ENCODE assay signal across 23 mouse cellular contexts in genomic region chr3:88361612-88362313, GRCm38 (mm10). TPM values are rescaled to one million over a fixed set of nuclear protein-coding genes. Genes with fewer than 3 reads are reported as not detected.
DNase-seq lines count a peak whose midpoint lies in the region; ATAC-seq and TF ChIP-seq lines count a peak whose summit lies in the region.
"Had no signal": no experiment of that assay in that cellular context is flagged by ENCODE, and none has a peak within 500 bp of the region (broad histone marks: within the 10 kb centered on the region; RNA-seq: fewer than 3 reads in every experiment).

No protein-coding gene starts in this region.

- peaks cover 67% of the 10 kb centered on the region for H3K36me3 ChIP-seq in hindbrain, embryonic 10.5 days
- H3K36me3 ChIP-seq in hindbrain, embryonic 11.5 days (ENCODE audit: control insufficient read depth, insufficient read depth, low read length): peaks cover 7% of the 10 kb centered on the region
- peaks cover 59% of the 10 kb centered on the region for H3K36me3 ChIP-seq in liver, embryonic 12.5 days
- peaks cover 53% of the 10 kb centered on the region for H3K36me3 ChIP-seq in intestine, embryonic 15.5 days

- no peak for ATAC-seq in hindbrain, embryonic 11.5 days (ENCODE audit: low FRiP score)
- ATAC-seq in liver, embryonic 12.5 days: no peak
- ATAC-seq in intestine, embryonic 15.5 days: no peak
- ATAC-seq: CD4-positive, CD25-positive, alpha-beta regulatory T cell, adult 4 months; forebrain, embryonic 16.5 days; Patski had no signal

- TF ChIP-seq CTCF in cortical plate, adult 2 months (IDR thresholded peaks at IDR 0.05; ENCODE audit: extremely low read depth, insufficient read depth, low read length): no peak

- no peak overlapping the region for H3K4me2 ChIP-seq in hindbrain, embryonic 11.5 days (replicated peaks; ENCODE audit: low read depth, low read length)
- H3K4me2 ChIP-seq in liver, embryonic 12.5 days: peak overlapping the region; percentile 74; the same call in 1 of the 2 replicates
- no peak overlapping the region for H3K4me2 ChIP-seq in intestine, embryonic 15.5 days (replicated peaks)
- H3K4me2 ChIP-seq: embryonic facial prominence, embryonic 12.5 days; heart, embryonic 12.5 days; hindbrain, embryonic 15.5 days; lung, embryonic 14.5 days; neural tube, embryonic 13.5 days had no signal

- H3K4me3 ChIP-seq in hindbrain, embryonic 10.5 days: no peak overlapping the region; the same call in 1 of the 2 replicates
- no peak overlapping the region for H3K4me3 ChIP-seq in hindbrain, embryonic 11.5 days (ENCODE audit: low read depth, low read length)
- H3K4me3 ChIP-seq in liver, embryonic 12.5 days: no peak overlapping the region
- H3K4me3 ChIP-seq in cortical plate, adult 2 months (ENCODE audit: insufficient read depth, low read length): no peak overlapping the region
- H3K4me3 ChIP-seq in intestine, embryonic 15.5 days (replicated peaks): no peak overlapping the region
- H3K4me3 ChIP-seq: embryonic facial prominence, embryonic 12.5 days; erythroblast, embryonic 14.5 days; heart, embryonic 12.5 days; hindbrain, embryonic 15.5 days; neural tube, embryonic 13.5 days had no signal

- peak overlapping the region; percentile 72; the same call in 1 of the 2 replicates for H3K27ac ChIP-seq in hindbrain, embryonic 10.5 days
- no peak overlapping the region for H3K27ac ChIP-seq in hindbrain, embryonic 11.5 days (ENCODE audit: low read depth, low read length)
- H3K27ac ChIP-seq in liver, embryonic 12.5 days: peak overlapping the region; percentile 91
- peak overlapping the region; percentile 76 for H3K27ac ChIP-seq in cortical plate, adult 2 months (ENCODE audit: insufficient read depth, low read length)
- H3K27ac ChIP-seq in intestine, embryonic 15.5 days: no peak overlapping the region
- H3K27ac ChIP-seq: embryonic facial prominence, embryonic 12.5 days; hindbrain, embryonic 15.5 days; neural tube, embryonic 13.5 days; stomach, postnatal 0 days had no signal

- TF ChIP-seq POLR2A in cortical plate, adult 2 months (IDR thresholded peaks at IDR 0.05; ENCODE audit: extremely low read depth, insufficient read depth, low read length): no peak

- peak; percentile 40 for DNase-seq in cerebellum, adult 11-12 months
- no peak for DNase-seq in cerebellum, postnatal 4 days (ENCODE audit: low spot score in 2 of 2)
- DNase-seq in hindbrain, embryonic 10.5 days (ENCODE audit: low spot score): no peak
- DNase-seq in hindbrain, embryonic 11.5 days (ENCODE audit: low spot score): no peak
- DNase-seq in liver: no peak
- DNase-seq: adrenal gland, adult 8-10 months; kidney, adult 11 months; lung, embryonic 14.5 days; lung, postnatal 36 days had no signal

- WGBS in hindbrain, embryonic 10.5 days: 92% methylated on average over 2 of the region's 2 CpGs
- WGBS in hindbrain, embryonic 11.5 days: 87% methylated on average over 2 of the region's 2 CpGs
- WGBS in liver, embryonic 12.5 days (ENCODE audit: insufficient replicate concordance): 77% methylated on average over 2 of the region's 2 CpGs
- 88% methylated on average over 2 of the region's 2 CpGs for WGBS in intestine, embryonic 15.5 days

- no peak overlapping the region for H3K9ac ChIP-seq in hindbrain, embryonic 11.5 days (ENCODE audit: low read depth, low read length)
- peak overlapping the region; percentile 42; the same call in 1 of the 2 replicates for H3K9ac ChIP-seq in liver, embryonic 12.5 days
- no peak overlapping the region for H3K9ac ChIP-seq in intestine, embryonic 15.5 days
- H3K9ac ChIP-seq: embryonic facial prominence, embryonic 12.5 days; heart, embryonic 12.5 days; hindbrain, embryonic 15.5 days; lung, embryonic 14.5 days; neural tube, embryonic 13.5 days had no signal

- H3K9me3 ChIP-seq in hindbrain, embryonic 10.5 days: no peaks in the 10 kb centered on the region
- H3K9me3 ChIP-seq in hindbrain, embryonic 11.5 days (ENCODE audit: control insufficient read depth, low read length): no peaks in the 10 kb centered on the region
- H3K9me3 ChIP-seq in liver, embryonic 12.5 days (replicated peaks): no peaks in the 10 kb centered on the region
- H3K9me3 ChIP-seq in intestine, embryonic 15.5 days: no peaks in the 10 kb centered on the region
- H3K9me3 ChIP-seq: embryonic facial prominence, embryonic 12.5 days; heart, embryonic 12.5 days; hindbrain, embryonic 15.5 days; neural tube, embryonic 13.5 days had no signal

- peaks cover 54% of the 10 kb centered on the region for H3K4me1 ChIP-seq in hindbrain, embryonic 10.5 days (replicated peaks)
- H3K4me1 ChIP-seq in hindbrain, embryonic 11.5 days (replicated peaks; ENCODE audit: control insufficient read depth, insufficient read depth, low read length): no peaks in the 10 kb centered on the region; the same call in 1 of the 2 replicates
- H3K4me1 ChIP-seq in liver, embryonic 12.5 days: peaks cover 69% of the 10 kb centered on the region
- H3K4me1 ChIP-seq in cortical plate, adult 2 months (ENCODE audit: control insufficient read depth, insufficient read depth, low read length): peaks cover 2% of the 10 kb centered on the region; the same call in 1 of the 2 replicates
- H3K4me1 ChIP-seq in intestine, embryonic 15.5 days (replicated peaks): peaks cover 13% of the 10 kb centered on the region
- H3K4me1 ChIP-seq: embryonic facial prominence, embryonic 12.5 days; hindbrain, embryonic 15.5 days had no signal

- H3K27me3 ChIP-seq in hindbrain, embryonic 10.5 days (ENCODE audit: insufficient read depth, poor library complexity, severe bottlenecking): peaks cover 32% of the 10 kb centered on the region
- H3K27me3 ChIP-seq in hindbrain, embryonic 11.5 days (ENCODE audit: control insufficient read depth, insufficient read depth, low read length): peaks cover 9% of the 10 kb centered on the region
- peaks cover 22% of the 10 kb centered on the region for H3K27me3 ChIP-seq in liver, embryonic 12.5 days (replicated peaks)
- peaks cover 14% of the 10 kb centered on the region for H3K27me3 ChIP-seq in intestine, embryonic 15.5 days (replicated peaks)
- H3K27me3 ChIP-seq: Patski had no signal

RNA-seq across cellular contexts. Expression of gene Paqr6, which starts 2.6 kb away (rescaled TPM):
- polyA plus RNA-seq in hindbrain, embryonic 10.5 days (2016; fragmentation: Nextera tagmentation; extraction: Ambion mirVana): 0.86 and 1.4 TPM in 2 replicates
- 1.3 and 1.6 TPM in 2 replicates for polyA plus RNA-seq in hindbrain, embryonic 11.5 days (2014; fragmentation: Nextera tagmentation; extraction: Ambion mirVana)
- polyA plus RNA-seq in liver, embryonic 12.5 days (2016; fragmentation: Nextera tagmentation; extraction: Ambion mirVana): 9.2 and 10.0 TPM in 2 replicates
- polyA plus RNA-seq in cortical plate, adult 2 months (2012; rRNA removed): 15.3 and 15.6 TPM in 2 replicates
- 3.7 and 4.2 TPM in 2 replicates for polyA plus RNA-seq in intestine, embryonic 15.5 days (2015; fragmentation: Nextera tagmentation; extraction: Ambion mirVana)
- polyA plus RNA-seq: CD4-positive, CD25-positive, alpha-beta regulatory T cell, adult 4 months had no signal

RNA-seq across cellular contexts. Expression of gene Bglap3, which starts 10.8 kb away (rescaled TPM):
- polyA plus RNA-seq in hindbrain, embryonic 10.5 days (2016; fragmentation: Nextera tagmentation; extraction: Ambion mirVana): 0.12 TPM in 1 of 2 replicates, not detected in the other
- polyA plus RNA-seq in hindbrain, embryonic 11.5 days (2014; fragmentation: Nextera tagmentation; extraction: Ambion mirVana): 0.26 TPM in 1 of 2 replicates, not detected in the other
- 0.11 and 0.13 TPM in 2 replicates for polyA plus RNA-seq in liver, embryonic 12.5 days (2016; fragmentation: Nextera tagmentation; extraction: Ambion mirVana)
- 14.7 and 17.5 TPM in 2 replicates for polyA plus RNA-seq in cortical plate, adult 2 months (2012; rRNA removed)
- 1.3 and 2.7 TPM in 2 replicates for polyA plus RNA-seq in intestine, embryonic 15.5 days (2015; fragmentation: Nextera tagmentation; extraction: Ambion mirVana)
- polyA plus RNA-seq: CD4-positive, CD25-positive, alpha-beta regulatory T cell, adult 4 months; erythroblast, embryonic 14.5 days; forebrain, embryonic 16.5 days; hindbrain, embryonic 15.5 days; limb, embryonic 11.5 days; neural tube, embryonic 13.5 days had no signal

RNA-seq across cellular contexts. Expression of gene Bglap2, which starts 16.7 kb away (rescaled TPM):
- not detected in 2 replicates for polyA plus RNA-seq in hindbrain, embryonic 10.5 days (2016; fragmentation: Nextera tagmentation; extraction: Ambion mirVana)
- not detected in 2 replicates for polyA plus RNA-seq in hindbrain, embryonic 11.5 days (2014; fragmentation: Nextera tagmentation; extraction: Ambion mirVana)
- polyA plus RNA-seq in liver, embryonic 12.5 days (2016; fragmentation: Nextera tagmentation; extraction: Ambion mirVana): not detected in 2 replicates
- polyA plus RNA-seq in cortical plate, adult 2 months (2012; rRNA removed): 0.44 TPM in 1 of 2 replicates, not detected in the other
- not detected in 2 replicates for polyA plus RNA-seq in intestine, embryonic 15.5 days (2015; fragmentation: Nextera tagmentation; extraction: Ambion mirVana)
- polyA plus RNA-seq: CD4-positive, CD25-positive, alpha-beta regulatory T cell, adult 4 months; embryonic facial prominence, embryonic 12.5 days; erythroblast, embryonic 14.5 days; forebrain, embryonic 16.5 days; heart, embryonic 12.5 days; hindbrain, embryonic 15.5 days; kidney, embryonic 16.5 days; limb, embryonic 11.5 days; lung, embryonic 14.5 days; neural tube, embryonic 13.5 days; Patski had no signal

RNA-seq across cellular contexts. Expression of gene Bglap, which starts 22.5 kb away (rescaled TPM):
- not detected in 2 replicates for polyA plus RNA-seq in hindbrain, embryonic 10.5 days (2016; fragmentation: Nextera tagmentation; extraction: Ambion mirVana)
- not detected in 2 replicates for polyA plus RNA-seq in hindbrain, embryonic 11.5 days (2014; fragmentation: Nextera tagmentation; extraction: Ambion mirVana)
- not detected in 2 replicates for polyA plus RNA-seq in liver, embryonic 12.5 days (2016; fragmentation: Nextera tagmentation; extraction: Ambion mirVana)
- polyA plus RNA-seq in cortical plate, adult 2 months (2012; rRNA removed): not detected in 2 replicates
- polyA plus RNA-seq in intestine, embryonic 15.5 days (2015; fragmentation: Nextera tagmentation; extraction: Ambion mirVana): not detected in 2 replicates
- polyA plus RNA-seq: CD4-positive, CD25-positive, alpha-beta regulatory T cell, adult 4 months; embryonic facial prominence, embryonic 12.5 days; erythroblast, embryonic 14.5 days; forebrain, embryonic 16.5 days; heart, embryonic 12.5 days; hindbrain, embryonic 15.5 days; limb, embryonic 11.5 days; lung, embryonic 14.5 days; neural tube, embryonic 13.5 days had no signal

RNA-seq across cellular contexts. Expression of gene Smg5, which starts 25.7 kb away (rescaled TPM):
- 84.1 and 87.8 TPM in 2 replicates for polyA plus RNA-seq in hindbrain, embryonic 10.5 days (2016; fragmentation: Nextera tagmentation; extraction: Ambion mirVana)
- polyA plus RNA-seq in hindbrain, embryonic 11.5 days (2014; fragmentation: Nextera tagmentation; extraction: Ambion mirVana): 42.0 and 44.5 TPM in 2 replicates
- 56.1 and 58.8 TPM in 2 replicates for polyA plus RNA-seq in liver, embryonic 12.5 days (2016; fragmentation: Nextera tagmentation; extraction: Ambion mirVana)
- 84.4 and 91.5 TPM in 2 replicates for polyA plus RNA-seq in cortical plate, adult 2 months (2012; rRNA removed)
- polyA plus RNA-seq in intestine, embryonic 15.5 days (2015; fragmentation: Nextera tagmentation; extraction: Ambion mirVana): 39.9 and 45.8 TPM in 2 replicates

Comparison
In these comparisons a context has a peak if more than half of its experiments do, and no peak if none do; other contexts are left out.
1. H3K27ac ChIP-seq: peak in hindbrain, embryonic 10.5 days (single experiment), liver, embryonic 12.5 days (single experiment) and cortical plate, adult 2 months (single experiment); none in hindbrain, embryonic 11.5 days (single experiment) and intestine, embryonic 15.5 days (single experiment).